Mouse (Mus musculus): Measurements from ENCODE around the gene Map3k1. TPM values are rescaled to one million over a fixed set of nuclear protein-coding genes. Genes with fewer than 3 reads are reported as not detected.
"Not testable (repeated sequence)": the region's sequence is repeated elsewhere in the genome, so short reads cannot be mapped to it uniquely, and the experiment has no call there.

The Map3k1 gene
- polyA plus RNA-seq, 1 experiment from 2014 or later, result 13.5 TPM

DNA sequence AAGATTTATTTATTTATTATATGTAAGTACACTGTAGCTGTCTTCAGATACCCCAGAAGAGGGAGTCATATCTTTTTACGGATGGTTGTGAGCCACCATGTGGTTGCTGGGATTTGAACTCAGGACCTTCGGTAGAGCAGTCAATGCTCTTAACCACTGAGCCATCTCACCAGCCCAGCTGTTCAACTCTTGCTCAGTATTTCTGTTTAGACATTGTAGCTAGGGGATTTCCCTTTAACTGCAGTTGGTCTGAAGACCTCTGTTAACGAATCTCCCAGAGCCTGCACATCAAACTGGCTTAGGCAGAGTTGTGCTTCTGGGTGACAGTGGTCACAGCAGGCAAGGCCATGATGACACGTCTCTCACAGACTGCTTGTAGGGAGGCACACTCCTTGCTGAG, 104.8 kb downstream of the Map3k1 start:
- not testable (repeated sequence) for H3K27ac ChIP-seq (ENCODE audit: low read depth, low read length); H3K4me2 ChIP-seq (ENCODE audit: low read length); H3K4me1 ChIP-seq (ENCODE audit: control insufficient read depth, insufficient read depth, low read depth, low read length); H3K4me3 ChIP-seq (ENCODE audit: low read length); H3K9ac ChIP-seq (ENCODE audit: low read depth, low read length); ATAC-seq; H3K9me3 ChIP-seq (ENCODE audit: control insufficient read depth, low read length); H3K27me3 ChIP-seq (replicated peaks; ENCODE audit: control insufficient read depth, insufficient read depth, low read length)
- WGBS, result 82% methylated on average over 4 of the region's 4 CpGs
- H3K36me3 ChIP-seq (ENCODE audit: control insufficient read depth, insufficient read depth, low read length), result peaks cover 33% of the 10 kb centered on the region

DNA sequence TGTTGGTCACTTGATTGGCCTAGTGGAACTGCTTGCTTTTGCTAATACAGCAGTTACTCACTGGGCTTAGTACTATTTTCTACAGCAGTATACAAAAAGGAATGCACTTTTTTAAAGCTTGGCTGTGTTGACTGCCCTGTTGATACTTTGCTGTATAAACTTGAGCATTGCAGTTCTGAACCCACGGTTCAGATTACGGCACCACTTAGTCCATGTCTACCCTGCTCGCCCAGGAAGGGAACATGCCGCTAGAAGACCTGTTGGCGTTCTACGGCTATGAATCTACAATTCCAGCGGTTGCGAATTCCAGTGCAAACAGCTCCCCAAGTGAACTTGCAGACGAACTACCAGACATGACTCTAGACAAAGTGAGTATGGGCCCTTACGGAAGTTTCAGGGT, 105.4 kb downstream of the Map3k1 start:
- Histone ChIP-seq H3K27me3 (replicated peaks; ENCODE audit: control insufficient read depth, insufficient read depth, low read length) (no peaks in the 10 kb centered on the region), H3K36me3 (ENCODE audit: control insufficient read depth, insufficient read depth, low read length) (peaks cover 28% of the 10 kb centered on the region), H3K9ac (ENCODE audit: low read depth, low read length) (no peak overlapping the region), H3K27ac (ENCODE audit: low read depth, low read length) (no peak overlapping the region), H3K4me3 (ENCODE audit: low read length) (no peak overlapping the region), H3K4me2 (ENCODE audit: low read length) (no peak overlapping the region), H3K9me3 (ENCODE audit: control insufficient read depth, low read length) (no peaks in the 10 kb centered on the region), H3K4me1 (ENCODE audit: control insufficient read depth, insufficient read depth, low read depth, low read length) (no peaks in the 10 kb centered on the region)
- ATAC-seq, result no peak
- WGBS, result 97% methylated on average over 10 of the region's 10 CpGs

Other genes with a start within 250 kb of the Map3k1 start
- not detected in 2 replicates for gene Gm10198, start 216.2 kb downstream of the Map3k1 start, polyA plus RNA-seq (2015; fragmentation: Nextera tagmentation; extraction: Ambion mirVana)
- gene Mier3, start 128.0 kb downstream of the Map3k1 start, polyA plus RNA-seq (2015; fragmentation: Nextera tagmentation; extraction: Ambion mirVana), result 14.3 and 16.9 TPM in 2 replicates

All from hindbrain, embryonic 16.5 days (tissue).